Mouse (Mus musculus): ENCODE results near the gene Hacd2.

DNA sequence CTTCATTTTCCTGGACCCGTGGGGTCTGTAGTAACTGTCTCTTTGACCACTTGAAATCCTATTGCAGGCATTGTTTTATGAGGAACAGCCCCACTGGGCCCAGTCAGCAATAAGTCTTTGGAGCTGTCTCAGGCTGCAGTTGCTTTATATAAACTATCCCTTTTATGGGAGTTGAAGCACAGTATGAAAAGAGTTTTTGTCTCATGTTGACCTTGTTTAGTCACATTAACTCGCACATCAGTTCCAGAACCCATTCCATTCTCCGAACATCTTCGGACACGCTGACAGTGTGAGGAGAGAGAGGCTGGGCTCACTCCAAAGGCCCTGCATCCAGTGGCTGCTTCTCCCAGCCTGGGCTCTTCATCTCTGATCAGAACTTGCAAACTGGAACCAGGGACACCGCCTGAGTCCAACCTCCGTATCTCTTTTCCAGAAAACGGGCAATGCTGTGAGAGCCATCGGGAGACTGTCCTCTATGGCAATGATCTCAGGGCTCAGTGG is 27.5 kb upstream of the Hacd2 start:
- no peak for TF ChIP-seq CTCF (IDR thresholded peaks at IDR 0.05; ENCODE audit: borderline replicate concordance, extremely low read depth, insufficient read depth, insufficient read length)
- no peak for TF ChIP-seq POLR2A (IDR thresholded peaks at IDR 0.05; ENCODE audit: borderline replicate concordance, extremely low read depth, insufficient read depth, insufficient read length, poor library complexity, severe bottlenecking)
